Mouse (Mus musculus) E14TG2a.4 (cell line): ENCODE measurements at regions not wholly inside any gene's neighbourhood (a gene's known extent, or its start where the extent isn't known, plus 50 kb on each side); places are given as distances from the start of the nearest gene placed in this dataset.

ENCODE experiments used
- H3K27me3 ChIP-seq: 2 replicates; pipeline ENCODE4 v1.6.1; 2014; ENCODE audit warnings: low read length, control low read depth; ENCODE audit not compliant: insufficient read depth
- H3K36me3 ChIP-seq: 2 replicates; pipeline ENCODE4 v1.6.1; 2014; ENCODE audit warnings: low read length, control low read depth; ENCODE audit not compliant: insufficient read depth
- H3K4me1 ChIP-seq: replicated peaks from 2 replicates; pipeline ENCODE4 v1.6.1; 2014; ENCODE audit warnings: low read depth, low read length, control low read depth
- H3K4me3 ChIP-seq: replicated peaks from 2 replicates; pipeline ENCODE4 v1.5.1; 2014; ENCODE audit warnings: mild to moderate bottlenecking, low read length
- H3K9me3 ChIP-seq: 2 replicates; pipeline ENCODE4 v1.6.1; 2014; ENCODE audit warnings: low read length, control low read depth
- CTCF ChIP-seq: conservative IDR thresholded peaks from 2 replicates; pipeline ENCODE4 v1.5.1; 2014; ENCODE audit warnings: low read length
- NANOG ChIP-seq: IDR thresholded peaks from 2 replicates; pipeline ENCODE4 v1.6.1; 2014; ENCODE audit warnings: borderline replicate concordance, low read length, mixed read lengths
- POU5F1 ChIP-seq: IDR thresholded peaks from 2 replicates; pipeline ENCODE4 v1.6.1; 2014; ENCODE audit warnings: low read length, borderline replicate concordance

DNA sequence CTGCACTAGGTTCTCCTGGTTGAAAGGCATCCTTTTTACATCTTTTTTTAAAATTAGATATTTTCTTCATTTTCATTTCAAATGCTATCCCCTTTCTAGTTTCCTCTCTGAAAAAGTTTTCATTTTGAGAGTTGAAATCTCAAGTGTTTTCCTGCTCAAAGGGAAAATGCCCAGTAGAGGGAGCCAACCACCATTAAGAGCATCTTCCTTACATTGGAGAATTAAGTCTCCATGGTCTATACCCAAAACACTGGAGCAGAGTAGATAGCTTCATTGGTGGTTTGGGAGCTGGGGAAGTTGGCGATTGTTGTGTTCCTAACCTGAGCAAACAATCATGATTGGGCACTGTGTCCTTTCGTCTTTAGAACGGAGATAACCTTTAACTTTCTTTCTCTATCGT lies 483.8 kb upstream of the Tnc start:
- TF ChIP-seq CTCF = peak; percentile 31; the same call in 1 of the 2 replicates
- TF ChIP-seq NANOG = no peak
- H3K27me3 ChIP-seq = no peaks in the 10 kb centered on the region
- no peaks in the 10 kb centered on the region for H3K36me3 ChIP-seq
- H3K4me3 ChIP-seq = no peak overlapping the region
- H3K4me1 ChIP-seq = no peaks in the 10 kb centered on the region
- no peaks in the 10 kb centered on the region for H3K9me3 ChIP-seq

GRCm38 (mm10) chr4:64533019-64533418 lies 486.2 kb upstream of the Tnc start:
- no peak overlapping the region for H3K4me3 ChIP-seq
- TF ChIP-seq NANOG (no peak), POU5F1 (no peak), CTCF (no peak)
- no peaks in the 10 kb centered on the region for H3K36me3 ChIP-seq
- H3K4me1 ChIP-seq = no peaks in the 10 kb centered on the region
- H3K9me3 ChIP-seq = no peaks in the 10 kb centered on the region
- H3K27me3 ChIP-seq = no peaks in the 10 kb centered on the region

DNA sequence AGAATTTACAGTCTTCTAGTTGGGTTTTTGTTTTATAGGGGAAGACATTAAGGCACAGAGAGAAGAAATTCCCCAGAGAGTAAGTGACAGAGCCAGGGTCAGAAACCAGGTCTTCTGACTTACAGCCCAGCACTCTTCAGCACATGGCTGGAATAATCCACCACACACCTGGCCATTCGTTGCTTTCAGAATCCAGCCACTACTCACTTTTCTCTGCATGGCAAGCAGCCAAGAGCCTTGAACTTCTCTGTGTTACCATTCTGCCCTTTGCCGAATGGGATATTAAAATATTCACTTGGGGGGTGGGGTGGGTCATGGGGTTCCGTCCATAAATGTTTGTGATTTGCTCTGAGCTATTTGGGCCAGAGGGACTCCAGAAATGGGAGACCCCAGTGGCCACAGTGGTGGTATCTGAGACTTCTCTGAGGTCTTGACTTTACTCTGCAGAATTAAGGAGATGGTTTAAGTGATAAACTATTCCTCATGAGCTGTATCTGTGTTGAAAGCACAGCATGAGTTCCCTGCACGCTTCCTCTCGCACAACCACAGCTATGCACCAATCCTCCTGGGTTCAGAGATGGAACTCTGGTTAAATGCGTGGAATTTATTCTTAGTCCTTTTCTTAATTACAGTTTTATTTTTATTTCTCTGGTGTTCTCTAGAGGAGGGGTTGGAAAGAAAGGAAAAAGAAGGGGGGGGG lies 488.9 kb upstream of the Tnc start:
- no peak for TF ChIP-seq CTCF
- no peak for TF ChIP-seq POU5F1
- TF ChIP-seq NANOG = no peak
- Histone ChIP-seq H3K27me3 (no peaks in the 10 kb centered on the region), H3K4me3 (no peak overlapping the region), H3K4me1 (no peaks in the 10 kb centered on the region), H3K36me3 (no peaks in the 10 kb centered on the region), H3K9me3 (no peaks in the 10 kb centered on the region)

DNA sequence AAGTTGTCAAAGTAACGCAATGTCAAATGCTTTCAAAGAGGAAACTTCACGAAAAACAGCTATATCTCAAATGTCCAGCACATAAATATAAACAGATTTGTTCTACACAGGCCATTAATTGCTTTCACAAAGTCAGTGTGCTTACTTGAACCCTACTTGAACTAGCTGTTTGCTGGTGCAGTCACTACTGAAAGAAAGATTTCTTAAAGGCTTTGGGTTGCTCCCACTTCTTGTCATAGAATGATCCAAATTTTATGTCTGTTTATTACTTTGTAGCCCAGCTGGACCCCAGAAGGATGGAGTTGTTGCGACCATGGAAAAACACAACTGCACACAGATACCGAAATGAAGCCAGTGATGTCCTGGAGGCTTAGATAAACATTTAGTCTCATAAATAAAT lies 491.2 kb upstream of the Tnc start:
- Histone ChIP-seq H3K9me3 (no peaks in the 10 kb centered on the region), H3K27me3 (no peaks in the 10 kb centered on the region), H3K36me3 (no peaks in the 10 kb centered on the region), H3K4me3 (no peak overlapping the region), H3K4me1 (no peaks in the 10 kb centered on the region)
- TF ChIP-seq POU5F1 (no peak), NANOG (no peak), CTCF (no peak)

DNA sequence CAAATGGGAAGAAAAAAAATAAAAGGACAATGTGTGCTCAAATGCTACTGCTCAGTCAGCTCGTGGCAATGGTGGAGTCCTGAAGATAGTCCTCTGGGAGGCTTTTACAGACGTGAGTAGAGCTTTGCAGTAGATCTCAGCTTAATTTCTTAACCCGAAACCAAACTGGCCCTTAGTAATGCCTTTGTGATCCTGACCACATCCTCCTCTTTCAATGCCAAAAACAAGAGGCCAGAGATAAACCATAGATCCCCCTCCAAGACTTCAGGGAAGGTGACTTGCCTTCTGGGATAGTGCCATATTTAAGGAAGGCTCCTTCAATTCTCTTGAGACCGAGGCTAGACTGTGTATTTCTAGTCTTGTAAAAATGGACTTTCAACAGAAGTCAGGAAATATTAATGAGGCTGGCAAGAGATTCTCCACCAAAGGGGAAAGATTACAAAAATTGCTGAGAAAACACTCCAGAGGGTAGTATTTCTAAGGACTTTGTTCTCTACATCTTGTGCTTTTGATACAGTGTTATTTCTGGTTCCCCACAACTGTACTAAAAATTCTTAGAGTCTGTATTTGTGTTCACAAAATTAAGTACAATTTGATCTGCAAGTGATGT lies 497.9 kb upstream of the Tnc start:
- H3K9me3 ChIP-seq = no peaks in the 10 kb centered on the region
- H3K4me1 ChIP-seq = no peaks in the 10 kb centered on the region
- H3K36me3 ChIP-seq = no peaks in the 10 kb centered on the region
- H3K27me3 ChIP-seq = no peaks in the 10 kb centered on the region
- TF ChIP-seq POU5F1 (no peak), CTCF (no peak), NANOG (no peak)
- no peak overlapping the region for H3K4me3 ChIP-seq

DNA sequence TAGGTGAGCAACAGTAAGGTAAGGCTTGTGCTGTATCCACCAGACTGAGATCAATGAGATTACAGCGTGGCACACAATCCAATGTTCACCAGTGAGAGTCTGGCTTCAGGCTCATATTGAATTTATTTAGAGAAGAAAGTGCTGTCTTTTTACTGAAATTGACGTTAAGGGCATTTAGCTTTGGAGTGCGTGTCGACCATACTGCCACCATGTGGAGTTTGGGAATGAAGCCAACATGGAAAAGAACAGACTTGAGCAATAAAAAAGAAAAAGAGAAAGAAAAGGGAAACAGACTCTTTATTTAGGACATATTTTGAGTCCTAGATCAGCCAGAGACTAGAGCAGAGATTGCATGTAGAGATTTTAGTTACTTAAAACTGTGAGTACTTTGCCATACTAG lies 499.6 kb upstream of the Tnc start:
- no peaks in the 10 kb centered on the region for H3K27me3 ChIP-seq
- H3K9me3 ChIP-seq = no peaks in the 10 kb centered on the region
- H3K36me3 ChIP-seq = no peaks in the 10 kb centered on the region
- no peak for TF ChIP-seq POU5F1
- no peak for TF ChIP-seq CTCF
- no peak for TF ChIP-seq NANOG
- H3K4me3 ChIP-seq = no peak overlapping the region
- no peaks in the 10 kb centered on the region for H3K4me1 ChIP-seq

DNA sequence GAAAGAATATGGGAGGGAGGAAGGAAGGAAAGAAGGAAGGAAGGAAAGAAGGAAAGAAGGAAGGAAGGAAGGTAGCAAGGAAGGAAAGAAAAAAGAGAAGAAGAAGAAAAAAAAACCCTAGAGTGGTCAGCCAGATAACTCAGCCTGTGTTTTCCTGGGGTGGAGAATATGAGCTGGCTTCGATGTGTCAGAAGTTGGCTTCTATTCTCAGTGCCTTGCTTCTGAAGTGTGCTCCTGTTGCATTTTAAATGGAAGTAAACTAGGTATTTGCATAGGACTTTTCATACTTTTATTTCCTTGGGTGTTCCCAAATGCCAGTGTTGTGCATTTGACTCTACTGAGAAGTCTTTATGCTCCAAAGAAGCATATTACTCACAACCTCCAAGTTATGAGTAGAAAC lies 515.7 kb upstream of the Tnc start:
- no peak for TF ChIP-seq POU5F1
- no peak for TF ChIP-seq CTCF
- no peak for TF ChIP-seq NANOG
- no peaks in the 10 kb centered on the region for H3K27me3 ChIP-seq
- no peaks in the 10 kb centered on the region for H3K4me1 ChIP-seq
- H3K36me3 ChIP-seq = no peaks in the 10 kb centered on the region
- H3K4me3 ChIP-seq = no peak overlapping the region
- H3K9me3 ChIP-seq = peaks cover 1% of the 10 kb centered on the region; the same call in 1 of the 2 replicates

DNA sequence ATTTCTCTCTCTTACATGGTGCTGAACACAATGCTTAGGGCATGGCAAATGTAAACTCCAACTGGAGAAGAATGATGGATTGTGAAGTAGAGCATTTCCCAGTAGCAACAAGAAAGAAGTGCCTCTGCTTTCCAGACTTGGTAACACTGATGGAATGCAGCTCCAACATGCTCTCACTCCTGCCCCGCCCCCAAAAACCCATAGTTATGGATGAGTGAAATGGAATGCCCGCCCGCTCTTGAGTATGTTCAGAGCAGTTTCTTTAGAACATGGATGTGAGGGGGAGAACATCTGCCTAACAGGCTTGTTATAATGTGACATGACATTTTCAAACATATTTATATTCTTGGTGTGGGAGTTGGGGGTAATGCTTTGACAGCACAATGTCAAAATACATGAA lies 517.2 kb upstream of the Tnc start:
- Histone ChIP-seq H3K36me3 (no peaks in the 10 kb centered on the region), H3K4me1 (no peaks in the 10 kb centered on the region), H3K4me3 (no peak overlapping the region), H3K9me3 (no peaks in the 10 kb centered on the region), H3K27me3 (no peaks in the 10 kb centered on the region)
- TF ChIP-seq CTCF (no peak), POU5F1 (no peak)

DNA sequence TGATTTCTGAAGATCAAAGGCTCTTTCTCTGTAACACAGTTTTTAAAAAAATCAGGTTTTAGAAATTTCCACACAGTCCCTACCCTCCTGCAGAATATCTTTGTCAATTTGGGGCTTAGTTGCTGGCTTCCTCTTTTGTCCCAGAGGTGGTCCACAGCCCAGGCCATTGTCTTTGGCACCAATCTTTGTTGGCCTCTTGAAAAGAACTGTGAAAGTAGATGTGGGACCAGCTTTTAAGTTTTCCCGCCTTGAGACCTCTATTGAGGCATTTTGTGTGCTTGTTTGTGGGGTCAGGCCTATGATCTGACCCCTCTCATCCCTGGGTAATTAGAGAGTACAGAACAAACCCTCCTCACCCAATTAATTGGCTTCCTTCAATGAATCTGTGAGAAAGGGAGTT lies 523.9 kb upstream of the Tnc start:
- H3K27me3 ChIP-seq = no peaks in the 10 kb centered on the region
- no peaks in the 10 kb centered on the region for H3K36me3 ChIP-seq
- no peak overlapping the region for H3K4me3 ChIP-seq
- H3K9me3 ChIP-seq = no peaks in the 10 kb centered on the region
- H3K4me1 ChIP-seq = no peaks in the 10 kb centered on the region
- TF ChIP-seq CTCF (no peak), NANOG (no peak), POU5F1 (no peak)
